Mouse (Mus musculus): ENCODE measurements around the gene Cenpc1. TPM values are rescaled to one million over a fixed set of nuclear protein-coding genes. Genes with fewer than 3 reads are reported as not detected.

Gene Cenpc1
- polyA plus RNA-seq, 1 experiment from 2014 or later, result 11.6 TPM

DNA sequence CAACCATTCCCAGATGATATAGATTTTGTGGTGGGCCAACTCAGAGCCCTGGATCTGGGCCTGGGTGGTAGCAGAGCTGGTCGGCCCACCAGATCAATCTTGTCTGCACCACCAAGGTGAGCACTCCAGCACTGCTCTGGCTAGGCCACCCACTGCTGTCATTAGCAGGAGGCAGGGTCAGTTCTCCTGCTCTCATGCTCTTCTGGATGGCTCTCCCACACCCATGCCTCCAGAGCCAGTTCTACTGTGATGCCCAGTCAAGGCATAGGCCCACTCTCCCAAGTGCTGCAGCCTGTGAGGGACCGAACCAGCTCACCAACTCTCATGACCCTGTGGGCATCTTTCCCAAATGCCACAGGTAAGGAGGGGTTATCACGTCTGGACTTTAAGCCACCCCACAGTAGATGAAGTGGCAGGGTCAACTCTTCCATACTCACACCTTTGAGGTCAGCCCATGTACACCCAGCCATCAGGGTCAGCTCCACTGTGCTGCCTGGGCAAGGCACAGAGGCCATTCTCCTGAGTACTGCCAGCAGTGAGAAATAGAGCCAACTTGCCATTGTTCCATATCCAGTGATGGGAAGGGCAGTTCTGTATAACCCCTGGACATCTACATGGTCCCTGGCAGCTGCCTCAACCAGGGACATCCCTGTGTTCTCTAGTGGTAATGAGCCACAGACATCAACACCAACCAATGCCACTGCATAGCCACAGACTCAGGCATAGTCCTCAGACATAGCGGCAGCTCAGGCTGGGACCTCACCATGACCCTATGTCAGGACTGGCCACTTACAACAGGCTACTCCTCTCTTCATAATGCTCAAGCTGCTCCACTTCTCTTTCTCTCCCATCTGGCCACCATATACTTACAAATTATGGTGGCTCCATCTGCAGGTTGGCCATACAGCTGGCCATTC is 72.3 kb downstream of the Cenpc1 start:
- Histone ChIP-seq H3K4me1 (replicated peaks; ENCODE audit: control insufficient read depth, insufficient read depth) (no peaks in the 10 kb centered on the region), H3K9ac (ENCODE audit: low read length) (no peak overlapping the region), H3K4me3 (ENCODE audit: low read depth, low read length) (no peak overlapping the region), H3K4me2 (replicated peaks; ENCODE audit: low read depth) (no peak overlapping the region), H3K27me3 (ENCODE audit: control insufficient read depth, insufficient read depth, low read length) (no peaks in the 10 kb centered on the region), H3K36me3 (ENCODE audit: control insufficient read depth, insufficient read depth, low read length) (no peaks in the 10 kb centered on the region), H3K27ac (replicated peaks) (no peak overlapping the region), H3K9me3 (ENCODE audit: control insufficient read depth, low read length) (no peaks in the 10 kb centered on the region)
- no peak for ATAC-seq (ENCODE audit: low FRiP score, low TSS enrichment)
- TF ChIP-seq EP300 (optimal IDR thresholded peaks at IDR 0.05) (no peak), CTCF (IDR thresholded peaks at IDR 0.05; ENCODE audit: low read depth) (no peak)
- WGBS, result 87% methylated on average over 4 of the region's 4 CpGs
- no peak for DNase-seq (ENCODE audit: low spot score)

DNA sequence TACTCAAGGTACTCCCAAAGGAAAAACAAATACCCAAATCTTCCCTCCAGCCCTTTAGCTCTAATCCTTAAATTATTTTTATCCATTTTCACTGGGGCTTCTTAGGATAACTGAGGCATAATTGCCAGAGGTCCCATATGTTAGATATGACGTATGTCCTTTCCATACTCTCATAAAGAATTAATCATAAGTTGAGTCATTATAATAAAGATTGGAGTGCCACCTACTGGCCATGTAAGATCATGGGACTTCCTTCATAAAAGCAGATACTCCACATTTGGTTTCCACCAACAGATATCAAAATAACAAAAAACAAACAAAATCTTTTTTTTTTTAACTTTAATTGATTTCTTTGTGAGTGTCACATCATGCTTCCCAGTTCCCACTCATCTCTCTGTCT is 73.3 kb downstream of the Cenpc1 start:
- DNase-seq (ENCODE audit: low spot score), result no peak
- Histone ChIP-seq H3K9me3 (ENCODE audit: control insufficient read depth, low read length) (no peaks in the 10 kb centered on the region), H3K27me3 (ENCODE audit: control insufficient read depth, insufficient read depth, low read length) (no peaks in the 10 kb centered on the region), H3K4me1 (replicated peaks; ENCODE audit: control insufficient read depth, insufficient read depth) (no peaks in the 10 kb centered on the region), H3K4me2 (replicated peaks; ENCODE audit: low read depth) (no peak overlapping the region), H3K9ac (ENCODE audit: low read length) (no peak overlapping the region), H3K27ac (replicated peaks) (no peak overlapping the region), H3K36me3 (ENCODE audit: control insufficient read depth, insufficient read depth, low read length) (no peaks in the 10 kb centered on the region), H3K4me3 (ENCODE audit: low read depth, low read length) (no peak overlapping the region)
- ATAC-seq (ENCODE audit: low FRiP score, low TSS enrichment), result no peak
- 18% methylated on average over 1 of the region's 1 CpGs for WGBS
- TF ChIP-seq CTCF (IDR thresholded peaks at IDR 0.05; ENCODE audit: low read depth) (peak; percentile 73), EP300 (optimal IDR thresholded peaks at IDR 0.05) (no peak)

DNA sequence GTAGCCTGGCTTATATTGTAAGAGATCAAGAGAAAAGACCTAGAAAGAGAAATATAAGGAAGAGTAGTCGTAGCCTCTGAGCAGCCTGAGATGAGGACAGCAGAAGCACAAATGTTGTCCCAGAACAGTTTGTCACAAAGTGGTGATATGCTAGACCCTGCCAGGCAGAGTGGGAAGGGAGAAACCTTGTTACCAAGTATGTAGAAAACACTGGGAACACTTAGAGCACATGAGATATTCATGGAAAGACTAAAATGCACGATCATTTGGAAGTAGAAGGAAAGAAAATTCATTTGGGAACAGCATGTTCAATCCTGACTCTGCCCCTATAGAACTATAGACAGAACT is 77.9 kb downstream of the Cenpc1 start:
- Histone ChIP-seq H3K9ac (ENCODE audit: low read length) (no peak overlapping the region), H3K9me3 (ENCODE audit: control insufficient read depth, low read length) (no peaks in the 10 kb centered on the region), H3K4me3 (ENCODE audit: low read depth, low read length) (no peak overlapping the region), H3K27ac (replicated peaks) (no peak overlapping the region), H3K4me2 (replicated peaks; ENCODE audit: low read depth) (no peak overlapping the region), H3K27me3 (ENCODE audit: control insufficient read depth, insufficient read depth, low read length) (no peaks in the 10 kb centered on the region), H3K4me1 (replicated peaks; ENCODE audit: control insufficient read depth, insufficient read depth) (no peaks in the 10 kb centered on the region), H3K36me3 (ENCODE audit: control insufficient read depth, insufficient read depth, low read length) (no peaks in the 10 kb centered on the region)
- DNase-seq (ENCODE audit: low spot score) (no peak), ATAC-seq (ENCODE audit: low FRiP score, low TSS enrichment) (no peak)
- 72% methylated on average over 2 of the region's 2 CpGs for WGBS
- TF ChIP-seq EP300 (optimal IDR thresholded peaks at IDR 0.05), result no peak
- TF ChIP-seq CTCF (IDR thresholded peaks at IDR 0.05; ENCODE audit: low read depth), result no peak

DNA sequence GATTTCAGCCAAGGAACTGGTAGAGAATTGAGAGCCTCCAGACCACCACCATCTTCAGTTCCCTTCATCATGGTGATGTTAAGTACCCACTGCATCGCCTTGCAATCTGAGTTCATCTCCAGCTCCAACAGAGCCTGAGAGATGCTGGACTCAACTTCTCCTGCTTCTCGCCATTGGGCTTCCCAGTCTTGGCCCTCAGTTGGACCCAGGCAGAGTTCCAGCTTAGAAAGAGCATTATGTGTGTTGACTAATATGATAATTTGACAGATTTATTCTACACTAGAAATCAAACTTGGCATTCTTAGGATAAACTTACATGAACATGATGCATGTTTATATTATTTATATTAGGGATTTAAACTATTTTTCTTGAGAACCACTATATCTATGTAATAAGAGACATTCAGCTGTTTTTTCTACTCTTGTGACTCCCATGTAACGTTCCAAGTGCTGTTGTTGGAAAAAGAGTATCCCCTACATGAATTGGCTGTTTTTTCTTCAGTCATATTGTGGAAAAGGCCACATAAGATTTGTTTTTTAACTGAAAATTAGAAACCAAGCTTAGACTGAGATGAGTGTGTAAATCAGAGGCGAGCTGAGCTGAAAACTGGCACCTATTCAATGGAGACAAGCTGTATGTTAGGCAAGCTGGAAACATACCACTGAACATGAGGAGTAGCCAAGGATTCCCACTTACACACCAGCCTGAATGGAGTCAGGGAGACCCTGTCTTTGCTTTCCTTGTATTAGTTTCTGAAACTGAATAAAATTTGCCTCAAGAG is 78.5 kb downstream of the Cenpc1 start:
- DNase-seq (ENCODE audit: low spot score) (no peak), ATAC-seq (ENCODE audit: low FRiP score, low TSS enrichment) (no peak)
- WGBS, result 60% methylated on average over 4 of the region's 4 CpGs
- H3K27me3 ChIP-seq (ENCODE audit: control insufficient read depth, insufficient read depth, low read length), result no peaks in the 10 kb centered on the region
- H3K9ac ChIP-seq (ENCODE audit: low read length), result no peak overlapping the region
- no peaks in the 10 kb centered on the region for H3K4me1 ChIP-seq (replicated peaks; ENCODE audit: control insufficient read depth, insufficient read depth)
- H3K27ac ChIP-seq (replicated peaks), result no peak overlapping the region
- no peak for TF ChIP-seq CTCF (IDR thresholded peaks at IDR 0.05; ENCODE audit: low read depth)
- no peak for TF ChIP-seq EP300 (optimal IDR thresholded peaks at IDR 0.05)
- no peaks in the 10 kb centered on the region for H3K36me3 ChIP-seq (ENCODE audit: control insufficient read depth, insufficient read depth, low read length)
- H3K9me3 ChIP-seq (ENCODE audit: control insufficient read depth, low read length), result no peaks in the 10 kb centered on the region
- no peak overlapping the region for H3K4me3 ChIP-seq (ENCODE audit: low read depth, low read length)
- H3K4me2 ChIP-seq (replicated peaks; ENCODE audit: low read depth), result no peak overlapping the region

DNA sequence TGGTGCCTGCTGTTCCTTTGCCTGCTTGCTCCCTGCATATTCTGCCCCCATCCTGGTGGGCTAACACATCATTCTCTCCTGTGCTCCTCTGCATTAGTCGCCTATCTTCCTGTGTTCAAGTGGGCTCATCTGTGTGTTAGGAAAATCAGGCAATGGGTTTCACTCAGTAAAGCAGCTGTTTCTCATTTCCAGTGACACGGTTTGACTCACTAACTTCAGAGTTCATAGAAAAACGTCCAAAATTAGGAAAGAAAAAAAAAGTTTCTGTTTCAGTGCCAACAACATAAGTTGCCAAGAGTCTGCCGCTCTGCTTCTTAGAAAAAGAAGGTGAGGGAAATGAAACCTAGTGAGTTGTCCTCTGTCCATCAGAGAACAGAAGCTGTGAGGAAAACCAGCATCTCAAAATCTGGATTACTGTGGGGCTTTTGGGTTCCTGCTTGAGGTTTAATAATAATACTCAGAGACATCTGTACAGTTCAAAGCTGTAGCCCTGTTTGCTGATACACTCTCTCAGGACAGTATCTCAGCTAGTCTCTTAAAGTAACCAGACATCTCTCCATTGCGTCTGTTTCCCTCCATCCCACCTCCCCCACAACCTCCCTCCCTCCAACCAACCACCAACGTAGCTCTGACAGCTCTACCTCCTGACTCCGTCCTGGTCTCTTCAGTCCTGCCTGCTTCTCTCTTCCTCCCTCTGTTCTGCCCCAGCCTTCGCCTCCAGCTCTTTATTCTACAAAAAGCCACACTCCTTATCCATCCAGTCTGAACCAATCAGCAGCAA is 87.5 kb downstream of the Cenpc1 start:
- Histone ChIP-seq H3K27me3 (ENCODE audit: control insufficient read depth, insufficient read depth, low read length) (no peaks in the 10 kb centered on the region), H3K4me1 (replicated peaks; ENCODE audit: control insufficient read depth, insufficient read depth) (no peaks in the 10 kb centered on the region), H3K4me3 (ENCODE audit: low read depth, low read length) (no peak overlapping the region), H3K9ac (ENCODE audit: low read length) (no peak overlapping the region), H3K36me3 (ENCODE audit: control insufficient read depth, insufficient read depth, low read length) (no peaks in the 10 kb centered on the region), H3K4me2 (replicated peaks; ENCODE audit: low read depth) (no peak overlapping the region), H3K9me3 (ENCODE audit: control insufficient read depth, low read length) (no peaks in the 10 kb centered on the region), H3K27ac (replicated peaks) (no peak overlapping the region)
- TF ChIP-seq EP300 (optimal IDR thresholded peaks at IDR 0.05) (no peak), CTCF (IDR thresholded peaks at IDR 0.05; ENCODE audit: low read depth) (no peak)
- ATAC-seq (ENCODE audit: low FRiP score, low TSS enrichment), result no peak
- 47% methylated on average over 8 of the region's 8 CpGs for WGBS
- DNase-seq (ENCODE audit: low spot score), result no peak
